Mouse (Mus musculus) megakaryocyte, embryonic 14.5 days (primary cell): Measurements from ENCODE around the gene Itgb7. TPM values are rescaled to one million over a fixed set of nuclear protein-coding genes. Genes with fewer than 3 reads are reported as not detected.

ENCODE experiments used
- H3K27me3 ChIP-seq: replicated peaks from 2 replicates; pipeline ENCODE3; 2012; ENCODE audit warnings: inconsistent platforms
- H3K36me3 ChIP-seq: replicated peaks from 2 replicates; pipeline ENCODE3; 2012; ENCODE audit warnings: low read length, inconsistent platforms, mixed read lengths
- H3K4me1 ChIP-seq: 2 replicates; pipeline ENCODE4 v1.6.1; 2012; ENCODE audit warnings: inconsistent platforms
- H3K4me3 ChIP-seq: replicated peaks from 2 replicates; pipeline ENCODE3; 2012; ENCODE audit warnings: moderate library complexity, mild to moderate bottlenecking, inconsistent platforms
- H3K9me3 ChIP-seq: 2 replicates; pipeline ENCODE4 v1.6.1; 2012; ENCODE audit warnings: inconsistent platforms
- FLI1 ChIP-seq: IDR thresholded peaks from 2 replicates; pipeline ENCODE4 v1.6.1; 2012; ENCODE audit warnings: low read length, inconsistent platforms, mixed read lengths
- GATA1 ChIP-seq: IDR thresholded peaks from 3 replicates; pipeline ENCODE4 v1.6.1; 2012; ENCODE audit warnings: mixed read lengths, low read length, inconsistent platforms, borderline replicate concordance
- polyA plus RNA-seq: library from polyadenylated mRNA; stranded (reverse); fragments of >175 nt; gene quantifications from 2 replicates; pipeline ENCODE4 v1.2.3, GENCODE M21; 2012; ENCODE audit warnings: low replicate concordance; ENCODE audit not compliant: insufficient read depth

Gene Itgb7
- polyA plus RNA-seq, 1 experiment, result 19.9 TPM

GRCm38 (mm10) chr15:102179924-102180323 lies 51.8 kb downstream of the Itgb7 start:
- peaks cover 4% of the 10 kb centered on the region for H3K36me3 ChIP-seq
- peaks cover 13% of the 10 kb centered on the region for H3K4me1 ChIP-seq
- TF ChIP-seq FLI1, result no peak
- no peak for TF ChIP-seq GATA1
- peaks cover 40% of the 10 kb centered on the region for H3K27me3 ChIP-seq
- H3K9me3 ChIP-seq, result no peaks in the 10 kb centered on the region
- no peak overlapping the region for H3K4me3 ChIP-seq

GRCm38 (mm10) chr15:102179106-102179505 lies 52.6 kb downstream of the Itgb7 start:
- Histone ChIP-seq H3K36me3 (peaks cover 4% of the 10 kb centered on the region), H3K27me3 (peaks cover 37% of the 10 kb centered on the region), H3K4me1 (peaks cover 13% of the 10 kb centered on the region), H3K9me3 (no peaks in the 10 kb centered on the region), H3K4me3 (no peak overlapping the region)
- TF ChIP-seq GATA1, result no peak
- no peak for TF ChIP-seq FLI1

- Histone ChIP-seq H3K4me3 (no peak overlapping the region), H3K4me1 (peaks cover 13% of the 10 kb centered on the region), H3K27me3 (peaks cover 31% of the 10 kb centered on the region), H3K36me3 (peaks cover 4% of the 10 kb centered on the region), H3K9me3 (no peaks in the 10 kb centered on the region)
- TF ChIP-seq FLI1 (no peak), GATA1 (no peak)
Observed at GRCm38 (mm10) chr15:102178279-102178678, 53.5 kb downstream of the Itgb7 start.

- no peaks in the 10 kb centered on the region for H3K9me3 ChIP-seq
- peaks cover 29% of the 10 kb centered on the region for H3K27me3 ChIP-seq
- H3K4me1 ChIP-seq, result peaks cover 13% of the 10 kb centered on the region
- TF ChIP-seq GATA1, result no peak
- TF ChIP-seq FLI1, result no peak
- peaks cover 4% of the 10 kb centered on the region for H3K36me3 ChIP-seq
- H3K4me3 ChIP-seq, result no peak overlapping the region
Observed at GRCm38 (mm10) chr15:102177417-102177816, 54.3 kb downstream of the Itgb7 start.

GRCm38 (mm10) chr15:102176571-102177316 lies 55.0 kb downstream of the Itgb7 start:
- Histone ChIP-seq H3K4me1 (peaks cover 13% of the 10 kb centered on the region), H3K27me3 (peaks cover 29% of the 10 kb centered on the region), H3K36me3 (peaks cover 4% of the 10 kb centered on the region), H3K4me3 (no peak overlapping the region), H3K9me3 (no peaks in the 10 kb centered on the region)
- no peak for TF ChIP-seq GATA1
- TF ChIP-seq FLI1, result no peak

- Histone ChIP-seq H3K27me3 (peaks cover 27% of the 10 kb centered on the region), H3K9me3 (no peaks in the 10 kb centered on the region), H3K4me1 (peaks cover 13% of the 10 kb centered on the region), H3K36me3 (peaks cover 4% of the 10 kb centered on the region), H3K4me3 (no peak overlapping the region)
- TF ChIP-seq GATA1, result no peak
- TF ChIP-seq FLI1, result no peak
Observed at GRCm38 (mm10) chr15:102175736-102176319, 55.9 kb downstream of the Itgb7 start.

- Histone ChIP-seq H3K9me3 (no peaks in the 10 kb centered on the region), H3K36me3 (no peaks in the 10 kb centered on the region), H3K4me3 (no peak overlapping the region), H3K27me3 (peaks cover 21% of the 10 kb centered on the region), H3K4me1 (peaks cover 8% of the 10 kb centered on the region)
- no peak for TF ChIP-seq GATA1
- no peak for TF ChIP-seq FLI1
Observed at GRCm38 (mm10) chr15:102173581-102173980, 58.2 kb downstream of the Itgb7 start.

GRCm38 (mm10) chr15:102169064-102169463 lies 62.7 kb downstream of the Itgb7 start:
- Histone ChIP-seq H3K4me3 (no peak overlapping the region), H3K27me3 (peaks cover 21% of the 10 kb centered on the region), H3K36me3 (no peaks in the 10 kb centered on the region), H3K4me1 (peaks cover 21% of the 10 kb centered on the region), H3K9me3 (no peaks in the 10 kb centered on the region)
- TF ChIP-seq GATA1 (no peak), FLI1 (no peak)

GRCm38 (mm10) chr15:102167620-102168021 lies 64.1 kb downstream of the Itgb7 start:
- Histone ChIP-seq H3K36me3 (peaks cover 5% of the 10 kb centered on the region), H3K27me3 (peaks cover 21% of the 10 kb centered on the region), H3K4me3 (no peak overlapping the region), H3K4me1 (peaks cover 28% of the 10 kb centered on the region), H3K9me3 (no peaks in the 10 kb centered on the region)
- TF ChIP-seq GATA1 (no peak), FLI1 (no peak)

Other genes with a start within 250 kb of the Itgb7 start
- not detected in 2 replicates for gene Krt8, start 227.5 kb downstream of the Itgb7 start, polyA plus RNA-seq
- gene Krt18, start 203.8 kb downstream of the Itgb7 start, polyA plus RNA-seq, result 0.06 TPM in 1 of 2 replicates, not detected in the other
- 18.2 and 102 TPM in 2 replicates for gene Eif4b, start 158.2 kb downstream of the Itgb7 start, polyA plus RNA-seq
- gene Tns2, start 131.5 kb downstream of the Itgb7 start, polyA plus RNA-seq, result 0.43 TPM in 1 of 2 replicates, not detected in the other
- gene Spryd3, start 95.7 kb downstream of the Itgb7 start, polyA plus RNA-seq, result 9.5 and 25.9 TPM in 2 replicates
- 1.2 TPM in 1 of 2 replicates, not detected in the other for gene Igfbp6, start 87.6 kb downstream of the Itgb7 start, polyA plus RNA-seq
- 0.76 and 3.6 TPM in 2 replicates for gene Soat2, start 81.4 kb downstream of the Itgb7 start, polyA plus RNA-seq
- 2.5 and 3.8 TPM in 2 replicates for gene Zfp740, start 28.7 kb downstream of the Itgb7 start, polyA plus RNA-seq
- gene Csad, start 27.2 kb downstream of the Itgb7 start, polyA plus RNA-seq, result 13.8 and 14.5 TPM in 2 replicates
- 68.7 and 69.9 TPM in 2 replicates for gene Rarg, start 25.6 kb upstream of the Itgb7 start, polyA plus RNA-seq
- not detected in 2 replicates for gene Gm9918, start 38.6 kb upstream of the Itgb7 start, polyA plus RNA-seq
- gene Mfsd5, start 47.5 kb upstream of the Itgb7 start, polyA plus RNA-seq, result 72.6 and 109 TPM in 2 replicates
- 7.5 and 12.3 TPM in 2 replicates for gene Espl1, start 64.3 kb upstream of the Itgb7 start, polyA plus RNA-seq
- gene Pfdn5, start 94.2 kb upstream of the Itgb7 start, polyA plus RNA-seq, result 5.9 and 58.8 TPM in 2 replicates
- 35.8 and 92.1 TPM in 2 replicates for gene Myg1, start 99.8 kb upstream of the Itgb7 start, polyA plus RNA-seq
- 51.2 and 84.3 TPM in 2 replicates for gene Aaas, start 118.8 kb upstream of the Itgb7 start, polyA plus RNA-seq
- gene Sp7, start 135.2 kb upstream of the Itgb7 start, polyA plus RNA-seq, result 0.10 TPM in 1 of 2 replicates, not detected in the other
- gene Sp1, start 174.2 kb upstream of the Itgb7 start, polyA plus RNA-seq, result 3.9 and 15.5 TPM in 2 replicates
- 0.37 TPM in 1 of 2 replicates, not detected in the other for gene Amhr2, start 213.4 kb upstream of the Itgb7 start, polyA plus RNA-seq
- gene Prr13, start 227.1 kb upstream of the Itgb7 start, polyA plus RNA-seq, result 978 and 1,945 TPM in 2 replicates
- 254 and 404 TPM in 2 replicates for gene Pcbp2, start 238.6 kb upstream of the Itgb7 start, polyA plus RNA-seq